Mouse (Mus musculus) layer of hippocampus, adult 11-12 months (tissue): ENCODE data around the gene Tmcc3.

Source experiments
- DNase-seq: peaks from one replicate; pipeline ENCODE4 v3.0.0; 2022; ENCODE audit warnings: low spot score

Tmcc3 gene

DNA sequence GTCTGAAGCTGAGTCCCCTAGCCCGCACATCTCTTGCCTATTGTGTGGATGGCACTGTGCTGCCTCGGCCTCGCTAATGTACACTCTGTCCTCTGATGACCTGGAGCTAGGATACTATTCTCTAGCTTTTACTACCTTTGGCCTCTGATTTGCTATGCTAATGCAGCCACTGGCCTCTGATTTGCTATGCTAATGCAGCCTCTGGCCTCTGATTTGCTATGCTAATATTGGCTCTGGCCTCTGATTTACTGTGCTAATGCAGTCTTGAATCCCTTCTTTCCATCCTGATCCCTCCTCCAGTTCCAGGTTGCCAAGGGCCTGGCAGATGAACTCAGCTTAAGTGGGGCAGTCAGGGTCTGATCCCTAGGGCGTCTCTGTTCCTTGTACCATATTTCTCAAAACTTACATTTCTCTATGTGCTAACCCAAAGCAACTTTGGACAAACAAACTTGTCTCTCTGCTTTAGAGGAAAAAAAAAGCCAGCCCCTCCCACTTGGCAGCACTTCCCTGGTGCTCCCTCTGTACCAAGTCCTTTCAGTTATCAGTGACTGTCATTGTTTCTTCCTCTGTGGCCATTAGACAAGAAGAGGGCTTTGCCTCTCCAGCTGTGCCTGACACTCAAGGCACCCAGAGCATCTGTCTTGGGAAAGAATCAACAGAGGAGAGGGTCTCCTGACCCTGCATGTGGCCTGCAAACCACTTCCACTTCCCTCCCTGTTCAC lies 237.9 kb downstream of the Tmcc3 start:
- DNase-seq = peak; percentile 68

DNA sequence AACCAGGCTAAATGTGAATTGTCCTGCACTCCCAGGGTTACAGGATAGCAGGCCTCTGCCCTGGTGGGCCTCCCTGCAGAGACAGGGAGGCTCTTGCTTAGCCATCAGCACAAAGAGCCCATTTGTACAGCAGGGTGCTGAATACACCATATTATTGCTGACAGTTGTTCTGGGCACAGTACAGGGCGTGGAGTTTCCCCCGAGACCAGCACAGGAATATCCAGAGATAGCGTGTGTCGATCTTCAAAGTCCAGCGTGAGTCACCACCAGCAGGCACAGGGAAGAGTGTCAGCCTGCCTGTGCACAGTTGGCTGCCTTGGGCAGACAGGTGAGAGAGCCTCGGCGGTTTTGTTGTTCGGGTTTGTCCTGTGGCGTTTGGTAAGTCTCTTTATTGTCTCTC lies 238.9 kb downstream of the Tmcc3 start:
- DNase-seq = peak; percentile 50

DNA sequence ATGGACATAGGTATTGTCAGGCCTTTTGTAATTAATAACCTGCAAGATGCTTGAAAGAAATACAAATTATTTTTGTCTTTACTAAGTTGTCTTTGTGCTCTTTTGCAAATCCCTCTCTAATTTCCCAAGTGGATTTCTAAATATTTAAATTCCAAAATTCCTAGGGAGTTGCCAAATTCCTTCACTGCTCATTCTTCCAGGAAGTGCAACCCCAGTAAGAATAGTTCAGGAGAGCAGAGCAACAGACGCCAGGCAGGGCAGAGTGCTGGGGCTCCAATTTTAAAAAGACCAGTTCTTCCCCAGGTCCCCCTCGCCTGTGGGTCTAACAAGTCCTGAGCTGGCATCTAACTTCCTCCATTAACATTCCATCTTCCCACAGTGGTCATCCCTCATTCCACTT lies 239.3 kb downstream of the Tmcc3 start:
- no peak for DNase-seq

DNA sequence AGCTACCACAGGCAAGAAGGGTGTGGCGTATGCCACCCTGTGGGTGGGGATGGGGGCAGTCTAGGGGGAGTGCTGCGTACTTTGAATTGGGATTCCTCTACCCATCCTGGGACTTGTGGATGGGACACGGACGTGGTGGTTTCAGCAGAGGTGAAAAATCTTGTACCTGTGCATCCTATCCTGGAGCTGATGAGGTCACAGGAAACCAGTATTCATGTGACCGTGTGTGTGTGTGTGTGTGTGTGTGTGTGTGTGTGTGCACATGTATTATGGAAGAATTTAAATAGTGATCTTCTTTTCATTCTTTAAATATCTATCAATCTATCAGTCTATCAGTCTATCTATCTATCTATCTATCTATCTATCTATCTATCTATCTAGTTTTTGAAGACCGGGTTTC lies 239.8 kb downstream of the Tmcc3 start:
- no peak for DNase-seq

DNA sequence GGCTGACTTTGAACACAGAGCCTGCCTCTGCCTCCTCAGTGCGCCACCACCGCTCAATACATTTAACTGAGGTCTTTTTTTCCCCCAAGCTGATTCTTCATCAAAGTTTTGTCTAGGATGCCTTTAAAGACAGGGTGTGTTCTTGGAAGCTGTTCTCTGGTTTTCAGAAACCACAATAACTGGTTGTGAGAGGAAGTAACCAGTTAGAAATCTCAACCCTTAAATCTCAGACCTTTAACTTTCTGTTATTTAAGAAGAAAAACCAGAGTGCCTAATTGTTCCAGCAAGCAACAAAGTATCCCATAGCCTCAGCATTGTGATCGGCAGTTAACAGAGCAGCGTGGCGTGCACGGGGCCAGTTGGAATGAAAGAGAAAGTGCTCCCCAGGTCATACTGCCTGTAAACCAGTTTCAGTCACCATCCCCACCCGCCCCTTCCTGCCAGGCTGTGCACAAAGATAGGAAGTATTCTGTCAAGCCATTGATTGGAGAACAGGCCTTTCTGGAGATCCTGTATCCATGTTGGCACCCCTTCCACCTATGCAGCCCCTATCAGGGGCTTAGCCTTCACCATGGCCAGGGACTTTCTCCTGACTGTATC lies 240.3 kb downstream of the Tmcc3 start:
- DNase-seq = no peak

DNA sequence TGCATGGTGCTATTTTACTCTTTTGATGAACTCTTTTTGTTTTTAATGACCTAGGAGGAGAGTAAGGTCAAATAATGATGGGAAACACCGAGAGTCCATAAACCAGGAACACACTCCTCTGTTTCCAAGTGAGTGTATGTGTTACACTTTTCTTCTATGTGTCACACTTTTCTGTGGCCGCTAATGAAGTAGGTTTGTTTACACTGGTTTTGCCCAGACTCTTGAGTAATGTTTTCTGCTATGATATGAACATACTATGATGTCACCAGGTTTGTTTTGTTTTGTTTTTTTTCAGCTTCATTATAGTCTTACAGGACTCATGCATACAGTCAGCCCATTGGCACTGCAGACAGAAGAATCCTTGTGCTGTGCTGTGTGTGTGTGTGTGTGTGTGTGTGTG lies 243.6 kb downstream of the Tmcc3 start:
- no peak for DNase-seq

DNA sequence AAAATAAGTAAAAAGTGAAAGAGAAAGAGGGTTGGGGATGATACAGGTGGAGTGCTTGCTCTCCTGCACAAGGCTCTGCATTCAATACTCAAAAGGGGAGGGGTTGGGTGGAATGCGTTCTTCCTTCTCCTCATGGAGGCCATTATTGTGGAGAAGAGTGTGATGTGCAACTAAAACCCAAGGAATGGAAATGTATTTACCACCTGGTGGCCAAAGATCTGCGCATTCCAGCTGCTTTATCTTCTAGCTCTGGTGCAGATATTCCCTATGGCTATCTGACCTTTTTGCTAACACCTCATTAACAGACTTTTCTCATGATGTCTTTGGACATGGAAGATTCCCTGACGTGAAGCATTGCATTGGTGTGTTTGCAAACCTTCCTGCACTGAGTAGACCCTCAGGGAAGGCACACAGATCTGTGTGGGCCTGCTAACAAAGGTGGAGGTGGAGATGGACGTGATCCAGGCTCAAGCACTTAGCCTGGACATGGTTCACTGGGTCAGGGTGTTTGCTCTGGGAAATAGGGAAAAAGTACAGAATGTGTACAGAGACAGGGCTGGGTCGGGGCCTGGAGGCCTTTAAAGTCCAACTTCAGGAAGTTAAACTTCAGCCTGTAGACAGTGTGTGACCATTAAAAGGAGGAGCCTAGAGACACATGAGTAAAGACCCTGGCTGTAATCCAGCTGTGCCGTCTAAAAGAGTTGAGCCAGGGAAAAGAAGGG lies 245.8 kb downstream of the Tmcc3 start:
- no peak for DNase-seq

DNA sequence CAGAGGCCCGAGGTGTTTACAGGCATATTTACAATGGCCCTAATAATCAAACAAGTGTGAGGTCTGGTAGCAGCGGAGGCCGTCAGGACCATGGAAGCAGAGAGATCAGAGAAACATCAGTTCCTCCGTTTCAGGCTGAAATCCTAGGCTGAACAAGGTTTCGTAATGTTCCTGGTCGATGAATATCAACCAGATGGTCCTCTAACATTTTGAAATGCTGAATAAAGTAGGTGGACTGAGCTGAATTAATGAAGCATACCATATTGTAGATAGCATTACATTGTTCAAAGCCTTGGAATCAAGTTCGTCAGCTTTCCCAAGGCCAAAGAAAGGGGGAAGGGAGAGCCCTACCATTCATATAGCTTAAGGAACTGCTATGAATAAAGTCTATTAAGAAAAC lies 247.1 kb downstream of the Tmcc3 start:
- no peak for DNase-seq

DNA sequence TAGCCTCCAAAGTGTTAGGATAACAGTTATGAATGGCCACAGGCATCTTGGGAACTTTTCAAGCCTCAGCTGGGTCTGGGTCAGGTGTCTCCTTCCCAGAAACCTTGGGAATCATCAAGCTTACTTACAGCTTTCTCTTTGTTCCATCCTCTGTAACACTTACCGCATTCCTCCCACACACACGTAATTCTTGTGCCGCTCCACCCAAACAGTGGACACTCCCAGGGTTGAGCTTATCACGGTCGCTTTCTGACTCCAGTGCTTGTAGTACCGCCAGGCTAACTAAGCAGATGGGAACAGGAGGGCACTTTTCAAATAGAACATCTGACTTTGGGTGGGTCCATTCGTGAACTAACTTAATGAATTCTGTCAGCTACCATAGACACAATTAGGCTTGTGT lies 249.6 kb downstream of the Tmcc3 start:
- DNase-seq = no peak

DNA sequence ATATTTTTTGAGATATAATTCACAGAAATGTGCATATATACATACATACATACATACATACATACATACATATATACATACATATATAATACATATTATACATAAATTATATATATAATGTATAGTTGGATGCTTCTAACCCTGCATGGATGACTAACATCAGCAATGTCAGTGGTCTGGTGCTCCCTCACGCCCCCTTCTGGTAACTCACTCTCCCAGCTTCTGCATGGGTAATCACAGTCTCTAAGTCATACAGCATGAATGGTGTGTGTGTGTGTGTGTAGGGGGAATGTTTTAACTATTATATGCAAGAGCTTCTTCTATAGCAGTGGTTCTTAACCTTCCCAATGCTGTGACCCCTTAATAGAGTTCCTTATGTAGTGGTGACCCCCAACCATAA lies 250.4 kb downstream of the Tmcc3 start:
- DNase-seq = no peak

DNA sequence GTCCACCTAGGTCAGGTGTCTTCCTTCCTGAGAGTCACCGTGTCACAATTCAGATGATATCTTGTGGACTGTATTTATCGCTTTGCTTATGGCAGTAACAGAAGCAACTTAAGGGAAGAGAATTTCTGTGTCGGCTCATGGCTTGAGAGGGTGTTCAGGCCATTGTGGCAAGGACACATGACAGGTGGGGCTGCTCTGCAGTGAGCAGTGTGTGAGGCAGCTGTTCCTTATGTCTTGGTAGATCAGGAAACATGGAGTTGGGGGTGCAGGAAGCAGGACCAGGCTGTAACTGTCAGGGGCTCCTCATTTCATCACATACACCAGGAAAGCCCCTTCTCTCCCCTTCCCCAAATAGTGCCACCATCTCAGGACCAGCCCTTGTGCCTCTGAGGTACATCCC lies 251.2 kb downstream of the Tmcc3 start:
- DNase-seq = no peak

DNA sequence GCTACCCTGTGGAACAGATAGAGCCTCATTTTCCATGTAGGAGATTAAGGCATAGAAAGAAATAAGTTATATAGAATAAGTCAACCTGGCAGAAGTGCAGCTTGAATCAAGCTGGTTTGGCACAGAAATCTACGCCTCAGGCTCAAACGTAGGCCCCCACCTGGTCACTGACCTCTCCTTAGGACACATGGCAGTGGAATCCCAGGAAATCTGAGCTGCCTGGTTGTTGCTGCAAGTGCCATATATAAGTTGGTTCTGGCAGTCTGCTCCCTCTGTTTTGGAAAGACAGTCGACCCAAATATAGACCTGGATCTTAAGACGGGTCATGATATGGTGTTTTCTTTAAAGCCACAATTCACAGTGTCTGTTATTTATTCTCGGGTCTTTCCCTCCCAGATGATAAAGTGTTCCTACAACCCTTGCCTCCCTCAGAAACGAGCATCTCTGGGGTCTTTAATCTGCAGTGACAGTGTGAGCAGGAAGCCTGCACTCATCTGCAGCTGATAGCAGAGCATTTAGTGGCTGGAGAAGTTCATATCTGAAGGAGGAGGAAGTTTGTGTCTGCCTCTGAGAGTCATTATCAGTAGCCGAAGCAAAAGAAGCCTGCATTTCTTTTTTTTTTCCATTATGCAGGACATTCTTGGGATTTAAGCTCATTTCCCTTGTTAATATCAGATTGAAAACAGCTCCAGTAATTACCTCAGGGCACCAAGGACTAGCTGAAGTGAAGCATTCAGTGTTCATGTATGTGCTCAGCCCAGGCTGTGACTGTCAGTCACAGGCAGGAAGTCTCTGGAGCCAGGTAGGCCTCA lies 253.9 kb downstream of the Tmcc3 start:
- DNase-seq = no peak

DNA sequence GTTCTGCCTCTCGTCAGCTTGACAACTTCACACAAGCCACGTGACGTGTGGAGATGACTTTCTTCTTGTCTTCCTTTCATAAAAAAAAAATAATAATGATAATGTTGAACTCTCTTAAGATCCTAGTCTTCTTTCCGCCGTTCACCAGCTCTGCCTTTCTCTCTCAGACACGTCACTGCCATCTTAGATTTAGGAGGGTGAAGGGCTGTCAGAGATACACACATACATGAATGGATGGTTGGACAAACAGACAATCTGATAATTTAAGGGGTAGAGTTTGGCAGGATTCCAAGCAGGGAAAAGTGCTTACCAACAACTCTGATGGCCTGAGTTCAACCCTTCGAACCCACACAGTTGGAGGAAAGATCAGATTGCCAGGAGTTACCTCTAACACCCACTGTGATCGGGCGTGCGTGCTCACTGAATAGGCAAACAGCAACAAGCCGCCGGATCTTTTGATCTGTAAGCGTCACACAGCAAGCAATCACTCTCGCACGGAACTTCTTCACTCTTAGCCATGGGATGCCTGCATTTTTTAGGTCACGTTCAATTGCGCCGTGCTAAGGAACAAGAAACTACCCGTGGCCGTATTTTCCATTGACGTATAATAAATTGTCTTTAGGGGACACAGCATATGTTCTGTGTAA lies 254.6 kb downstream of the Tmcc3 start:
- DNase-seq = no peak

DNA sequence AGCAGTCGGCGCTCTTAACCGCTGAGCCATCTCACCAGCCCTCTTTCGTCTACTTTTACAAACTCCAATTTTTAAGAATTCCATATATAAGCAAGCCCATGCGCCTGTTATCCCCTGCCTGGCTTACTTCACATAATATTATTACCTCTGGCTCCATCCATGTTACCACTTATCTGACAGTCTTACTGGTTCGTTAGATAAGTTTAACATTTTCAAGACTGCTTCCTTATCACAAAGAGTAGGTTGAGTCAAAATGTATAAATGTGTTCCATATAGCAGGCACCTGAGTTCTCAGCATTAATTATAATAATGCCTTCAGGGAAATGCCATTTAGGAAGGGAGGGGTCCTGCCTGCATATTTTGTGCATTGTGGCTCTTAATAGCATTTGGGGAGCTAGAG lies 255.5 kb downstream of the Tmcc3 start:
- no peak for DNase-seq

DNA sequence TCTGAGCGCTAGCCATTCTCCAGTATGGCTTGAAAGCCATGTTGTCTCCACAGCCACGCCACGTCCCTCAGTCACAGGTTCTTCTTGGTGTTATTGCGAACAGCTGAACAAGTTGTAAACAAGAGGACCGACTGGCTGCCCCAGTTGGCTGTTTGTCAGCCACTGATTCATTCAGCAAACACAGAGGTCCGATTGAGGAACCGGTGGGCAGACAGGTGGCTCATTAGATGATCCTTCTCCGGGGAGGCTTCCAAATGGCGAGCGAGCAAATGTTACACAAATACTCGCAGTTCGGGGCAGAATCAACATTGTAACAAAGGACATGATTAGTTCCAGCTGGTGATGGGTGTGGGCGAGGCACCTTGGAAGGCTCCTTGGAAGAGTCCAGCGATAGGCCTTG lies 256.2 kb downstream of the Tmcc3 start:
- DNase-seq = no peak

DNA sequence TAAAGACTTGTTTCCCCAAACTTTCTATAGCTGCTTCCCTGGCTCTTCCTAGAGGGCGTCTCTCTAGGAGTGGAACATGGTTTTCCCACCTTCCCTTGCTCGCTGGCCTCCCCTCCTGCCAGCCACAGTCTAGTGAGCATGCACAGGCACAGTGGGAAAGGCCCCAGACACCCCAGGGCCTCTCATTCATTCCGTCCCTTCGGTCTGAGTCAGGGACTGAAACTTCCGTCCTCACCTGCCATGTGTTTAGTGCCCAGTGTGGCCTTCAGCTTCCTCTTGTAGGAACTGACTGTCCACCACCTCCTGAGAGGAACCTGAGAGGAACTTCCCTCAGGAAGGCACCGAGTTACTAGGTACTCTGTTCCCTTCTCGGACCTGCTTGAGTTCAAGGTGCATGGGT lies 257.1 kb downstream of the Tmcc3 start:
- no peak for DNase-seq

DNA sequence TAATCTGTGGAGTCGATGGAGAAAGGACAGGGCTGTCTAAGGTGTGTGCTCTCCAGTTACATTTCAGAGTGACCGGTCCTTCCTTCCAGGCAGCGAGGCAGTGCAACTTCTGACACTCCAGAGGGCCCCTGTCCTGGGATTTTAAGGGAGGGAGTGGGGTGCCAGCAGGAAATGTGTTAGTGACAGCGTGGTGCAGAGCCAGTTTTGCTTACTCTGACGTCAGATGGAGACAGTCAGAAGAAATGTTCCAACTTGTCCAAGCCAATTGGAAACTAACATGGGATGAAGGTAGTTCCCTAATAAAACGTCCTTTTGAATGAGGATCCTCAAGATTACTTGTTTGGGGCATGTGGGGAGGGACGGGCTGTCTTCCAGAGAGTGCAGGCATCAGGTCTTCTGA lies 258.0 kb downstream of the Tmcc3 start:
- DNase-seq = no peak

DNA sequence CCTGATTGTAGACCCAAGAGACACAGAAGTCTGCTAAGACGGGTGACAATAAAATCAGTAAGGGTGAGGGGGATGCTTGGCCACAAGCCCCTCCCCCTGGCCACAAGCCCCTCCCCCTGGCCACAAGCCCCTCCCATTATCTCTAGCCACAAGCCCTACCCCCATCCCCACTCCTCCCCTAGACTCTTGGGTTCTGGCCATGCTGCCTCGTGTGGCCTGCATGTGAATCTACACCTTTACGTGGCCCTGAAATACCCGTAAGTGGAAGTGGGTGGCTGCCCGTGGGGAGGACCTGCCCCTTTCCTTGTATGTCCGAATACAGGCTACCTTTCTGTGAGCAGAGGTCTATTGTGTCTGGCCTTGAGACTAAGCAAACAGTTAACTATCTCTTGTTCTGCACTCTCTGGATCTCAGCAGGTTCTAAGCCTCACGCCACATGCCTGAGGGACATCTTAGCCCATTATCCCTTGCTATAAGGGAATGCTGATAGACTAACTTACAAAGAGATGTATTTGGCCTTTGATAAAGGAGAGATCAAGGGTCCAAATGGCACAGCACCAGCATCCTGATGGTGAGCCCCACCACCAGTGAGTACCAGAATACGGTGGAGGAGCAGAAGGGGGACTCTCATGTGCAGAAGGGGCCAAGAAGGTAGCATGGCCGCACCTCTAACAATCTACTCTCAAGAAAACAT lies 260.3 kb downstream of the Tmcc3 start:
- DNase-seq = no peak

DNA sequence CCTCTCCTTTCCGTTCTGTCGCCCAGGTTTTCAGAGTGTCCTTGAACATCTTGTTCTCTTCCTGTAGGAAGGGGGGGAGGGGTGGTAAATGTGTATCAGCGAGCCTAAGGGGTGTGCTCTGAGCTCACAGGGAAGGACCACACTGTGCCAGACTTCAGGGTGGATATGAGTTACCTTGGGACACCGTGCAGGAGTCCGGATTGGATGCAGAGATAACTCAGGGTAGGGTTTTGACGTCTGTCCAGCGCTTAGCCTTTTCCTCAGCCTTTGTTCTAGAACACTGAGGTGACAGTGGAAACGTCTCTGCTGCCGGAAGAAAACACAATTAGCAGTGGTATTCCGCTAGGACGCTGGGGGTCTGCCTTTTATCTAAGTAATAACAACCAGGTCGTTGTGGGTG lies 261.0 kb downstream of the Tmcc3 start:
- no peak for DNase-seq

DNA sequence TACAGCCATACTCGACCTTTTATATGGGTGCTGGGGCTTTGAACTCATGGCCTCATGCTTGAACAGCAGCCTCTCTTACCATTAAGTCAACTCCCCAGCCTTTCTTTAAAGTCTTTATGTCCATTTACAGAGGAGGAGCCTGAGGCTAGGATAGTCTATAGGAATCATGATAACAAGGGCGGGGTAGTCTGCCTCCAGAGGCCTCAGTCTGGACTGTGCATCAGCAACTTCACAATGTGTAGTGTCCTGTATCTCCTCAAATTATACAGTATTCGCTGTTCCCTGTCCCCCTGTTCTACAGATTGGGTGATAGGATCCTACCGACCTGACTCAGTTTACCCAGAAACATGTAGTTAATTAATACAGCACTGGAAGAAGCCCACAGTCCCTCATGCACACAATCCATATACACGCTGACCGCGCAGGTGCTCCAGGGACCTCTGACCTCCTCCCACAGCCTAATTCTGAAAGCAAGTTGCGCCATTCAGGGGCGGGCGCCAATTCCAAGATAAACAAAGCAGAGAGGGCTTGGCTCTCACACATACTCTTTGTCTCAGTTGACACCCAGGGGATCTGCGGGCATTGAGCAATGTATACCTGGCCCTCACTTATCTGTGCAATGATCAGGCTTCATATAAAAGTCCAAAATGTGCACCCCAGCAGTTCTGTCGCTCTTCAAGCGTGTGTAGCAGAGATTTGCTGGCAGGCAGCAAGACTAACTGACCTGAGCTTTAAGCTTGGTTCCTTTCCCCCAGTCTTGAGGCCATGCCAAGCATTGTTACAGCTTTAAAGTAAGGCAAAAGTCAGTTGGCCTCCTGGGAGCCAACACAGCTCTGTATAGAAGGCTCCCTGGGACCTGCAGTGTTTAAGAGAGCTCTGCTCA lies 262.9 kb downstream of the Tmcc3 start:
- no peak for DNase-seq

DNA sequence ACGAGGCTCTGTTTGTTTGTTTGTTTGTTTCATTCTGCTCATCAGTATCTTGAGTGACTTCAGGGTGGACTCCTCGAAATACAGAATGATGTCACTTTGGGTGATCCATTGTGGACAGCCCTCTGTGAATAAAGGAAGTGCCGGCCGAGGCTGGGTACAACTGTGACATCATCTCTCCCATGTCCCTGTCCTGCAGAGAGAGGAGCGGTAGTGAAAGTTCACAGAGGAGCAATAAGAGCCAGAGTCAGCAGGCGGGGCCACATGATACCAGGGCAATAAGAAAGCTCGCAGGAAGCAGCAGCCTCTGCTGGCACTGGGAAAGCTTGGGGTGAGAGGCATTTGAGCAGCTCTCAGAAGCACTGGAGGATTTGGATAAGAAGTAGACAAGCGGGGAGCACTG lies 264.2 kb downstream of the Tmcc3 start:
- peak; percentile 57 for DNase-seq
